Mouse (Mus musculus) hindbrain, embryonic 12.5 days (tissue): ENCODE results near the gene Clcn1. TPM values are rescaled to one million over a fixed set of nuclear protein-coding genes. Genes with fewer than 3 reads are reported as not detected.

Experiments
- ATAC-seq: fragments of 200-750 bp; cut with Nextera tagmentation; 2 replicates; pipeline ENCODE4 v1.8.0; 2017; ENCODE audit warnings: moderate TSS enrichment; ENCODE audit not compliant: low FRiP score
- H3K27ac ChIP-seq: fragments of 300-500 bp; sonication (generic); 2 replicates; pipeline ENCODE4 v1.5.1; 2016; ENCODE audit warnings: mild to moderate bottlenecking
- H3K27me3 ChIP-seq: fragments of 300-500 bp; sonication (generic); 2 replicates; pipeline ENCODE4 v1.6.1; 2016; ENCODE audit warnings: mild to moderate bottlenecking
- H3K36me3 ChIP-seq: fragments of 300-500 bp; sonication (generic); 2 replicates; pipeline ENCODE4 v1.6.1; 2016; ENCODE audit warnings: mild to moderate bottlenecking
- H3K4me1 ChIP-seq: fragments of 300-500 bp; sonication (generic); 2 replicates; pipeline ENCODE4 v1.6.1; 2016
- H3K4me2 ChIP-seq: fragments of 300-500 bp; sonication (generic); replicated peaks from 2 replicates; pipeline ENCODE4 v1.6.1; 2016; ENCODE audit warnings: mild to moderate bottlenecking
- H3K4me3 ChIP-seq: fragments of 300-500 bp; sonication (generic); 2 replicates; pipeline ENCODE4 v1.5.1; 2016; ENCODE audit warnings: mild to moderate bottlenecking
- H3K9ac ChIP-seq: fragments of 300-500 bp; sonication (generic); 2 replicates; pipeline ENCODE4 v1.6.1; 2016; ENCODE audit warnings: mild to moderate bottlenecking, moderate library complexity
- H3K9me3 ChIP-seq: fragments of 300-500 bp; sonication (generic); replicated peaks from 2 replicates; pipeline ENCODE4 v1.6.1; 2016; ENCODE audit warnings: mild to moderate bottlenecking
- WGBS: fragments of 180-500 bp; shearing (Covaris S2); methylation state at CpG from one replicate; pipeline ENCODE4 v1.1.7; 2016; 5-methylcytosine and 5-hydroxymethylcytosine counted together
- polyA plus RNA-seq: library from polyadenylated mRNA; unstranded; fragments of >200 nt; fragmentation: Nextera tagmentation; extraction: Ambion mirVana; gene quantifications from 2 replicates; pipeline ENCODE4 v1.2.1, GENCODE M21; 2016

Clcn1 gene
- polyA plus RNA-seq, 1 experiment from 2014 or later, result 1.7 TPM

DNA sequence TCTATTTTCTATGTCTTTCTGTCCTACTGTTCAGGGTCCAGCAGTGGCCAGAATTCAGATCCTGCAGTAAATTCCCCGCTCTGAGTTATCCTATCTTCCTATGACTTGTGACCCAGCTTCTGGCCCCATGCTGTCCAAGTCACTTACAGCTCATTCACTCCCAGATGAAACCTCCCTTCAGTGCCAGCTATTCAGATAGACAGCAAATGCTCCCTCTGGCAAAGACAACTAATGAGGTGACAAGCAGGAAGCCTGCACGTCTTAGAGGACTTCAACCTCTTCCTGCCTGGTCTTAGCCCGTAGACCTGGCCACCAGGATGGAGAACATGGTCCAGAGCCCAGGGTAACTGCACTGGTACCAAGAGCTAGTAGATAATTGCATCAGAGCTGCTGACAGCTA is 76.5 kb downstream of the Clcn1 start:
- Histone ChIP-seq H3K4me3 (no peak overlapping the region), H3K4me2 (no peak overlapping the region), H3K36me3 (peaks cover 24% of the 10 kb centered on the region), H3K27ac (no peak overlapping the region), H3K9ac (no peak overlapping the region), H3K27me3 (no peaks in the 10 kb centered on the region), H3K4me1 (no peaks in the 10 kb centered on the region), H3K9me3 (no peaks in the 10 kb centered on the region)
- no peak for ATAC-seq
- 62% methylated on average over 3 of the region's 3 CpGs for WGBS

DNA sequence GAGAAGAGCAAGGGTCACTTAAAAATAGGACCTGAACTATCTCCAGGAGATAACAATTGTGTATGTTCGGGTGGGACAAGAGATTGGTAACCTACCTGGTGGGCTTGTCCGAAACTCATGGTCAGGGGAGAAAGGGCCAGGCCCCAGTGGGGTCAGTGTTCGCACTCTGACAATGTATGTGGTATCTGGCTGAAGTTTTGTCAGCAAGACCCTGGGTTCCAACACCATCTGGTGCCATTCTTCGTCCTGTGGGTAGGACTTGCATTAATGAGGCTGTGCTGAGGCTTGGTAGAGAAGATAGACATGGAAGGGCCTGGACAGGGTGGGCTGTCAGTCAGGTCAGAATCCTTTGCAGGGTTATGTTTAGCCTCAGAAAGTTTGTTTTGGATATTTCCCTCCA is 77.6 kb downstream of the Clcn1 start:
- Histone ChIP-seq H3K27me3 (no peaks in the 10 kb centered on the region), H3K9me3 (no peaks in the 10 kb centered on the region), H3K9ac (no peak overlapping the region), H3K4me2 (no peak overlapping the region), H3K36me3 (peaks cover 13% of the 10 kb centered on the region), H3K4me1 (no peaks in the 10 kb centered on the region), H3K4me3 (no peak overlapping the region), H3K27ac (no peak overlapping the region)
- ATAC-seq, result no peak
- 82% methylated on average over 4 of the region's 4 CpGs for WGBS

DNA sequence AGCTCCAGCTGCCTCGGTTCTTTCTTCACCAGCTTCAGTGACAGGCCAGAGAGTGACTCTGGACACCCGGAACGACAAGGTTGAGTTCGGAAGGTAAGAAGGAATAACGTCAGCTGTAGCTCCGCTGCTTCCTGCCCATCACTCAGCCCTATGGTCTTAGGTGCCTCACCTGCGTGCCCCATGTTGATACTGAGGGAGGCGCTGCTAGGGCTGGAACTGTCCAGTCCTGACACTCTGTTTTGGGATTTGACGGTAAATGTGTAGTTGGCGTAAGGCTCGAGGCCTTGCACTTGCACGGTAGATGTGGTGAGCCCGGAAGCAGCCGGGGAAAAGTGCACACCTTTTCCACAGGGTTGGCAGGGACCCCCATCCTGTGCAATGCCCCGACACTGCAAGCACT is 78.1 kb downstream of the Clcn1 start:
- no peak overlapping the region for H3K4me3 ChIP-seq
- no peak overlapping the region for H3K9ac ChIP-seq
- no peaks in the 10 kb centered on the region for H3K27me3 ChIP-seq
- no peak overlapping the region for H3K27ac ChIP-seq
- ATAC-seq, result no peak
- 88% methylated on average over 15 of the region's 15 CpGs for WGBS
- no peaks in the 10 kb centered on the region for H3K9me3 ChIP-seq
- H3K36me3 ChIP-seq, result peaks cover 9% of the 10 kb centered on the region; the same call in 1 of the 2 replicates
- no peaks in the 10 kb centered on the region for H3K4me1 ChIP-seq
- H3K4me2 ChIP-seq, result no peak overlapping the region

DNA sequence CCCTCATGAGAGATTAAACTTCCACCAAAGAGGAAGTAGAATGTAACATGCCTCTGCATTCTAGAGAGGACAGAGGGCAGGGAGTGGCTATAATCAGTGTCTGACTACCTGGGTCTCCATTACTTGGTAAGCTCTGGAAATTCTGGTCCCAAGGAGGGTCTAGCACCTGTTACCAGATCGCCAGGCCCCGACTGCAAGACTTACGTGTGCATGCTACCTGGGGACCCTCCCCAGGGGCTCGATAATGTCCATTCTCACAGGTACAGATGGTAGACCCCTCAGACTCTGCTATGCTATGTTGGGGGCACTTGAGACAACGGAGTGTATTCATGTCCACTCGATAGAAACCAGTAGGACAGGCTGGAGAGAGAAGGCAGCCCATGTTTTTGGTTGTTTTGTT is 78.7 kb downstream of the Clcn1 start:
- Histone ChIP-seq H3K4me2 (no peak overlapping the region), H3K27ac (no peak overlapping the region), H3K9me3 (no peaks in the 10 kb centered on the region), H3K36me3 (0 out of 2 replicates have a peak, but pooled peaks cover 6% of the 10 kb centered on the region), H3K4me3 (no peak overlapping the region), H3K27me3 (no peaks in the 10 kb centered on the region), H3K4me1 (no peaks in the 10 kb centered on the region), H3K9ac (no peak overlapping the region)
- WGBS, result 89% methylated on average over 6 of the region's 6 CpGs
- ATAC-seq, result no peak

Other genes starting within 250 kb of the Clcn1 start
- gene Sva, start 248.3 kb upstream of the Clcn1 start, polyA plus RNA-seq, result not detected in 2 replicates
- gene Tas2r139, start 145.7 kb upstream of the Clcn1 start, polyA plus RNA-seq, result not detected in 2 replicates
- not detected in 2 replicates for gene Tas2r144, start 71.4 kb upstream of the Clcn1 start, polyA plus RNA-seq
- gene Gstk1, start 40.8 kb upstream of the Clcn1 start, polyA plus RNA-seq, result 16.2 and 18.8 TPM in 2 replicates
- 0.81 and 1.4 TPM in 2 replicates for gene Tmem139, start 24.7 kb upstream of the Clcn1 start, polyA plus RNA-seq
- 61.4 and 63.5 TPM in 2 replicates for gene Casp2, start 21.7 kb upstream of the Clcn1 start, polyA plus RNA-seq
- 4.3 and 4.9 TPM in 2 replicates for gene Fam131b, start 38.0 kb downstream of the Clcn1 start, polyA plus RNA-seq
- 71.4 and 82.5 TPM in 2 replicates for gene Zyx, start 62.9 kb downstream of the Clcn1 start, polyA plus RNA-seq
- 1.9 and 2.4 TPM in 2 replicates for gene Epha1, start 86.6 kb downstream of the Clcn1 start, polyA plus RNA-seq
- gene Tas2r143, start 113.6 kb downstream of the Clcn1 start, polyA plus RNA-seq, result not detected in 2 replicates
- not detected in 2 replicates for gene Tas2r135, start 118.7 kb downstream of the Clcn1 start, polyA plus RNA-seq
- gene Tas2r126, start 147.8 kb downstream of the Clcn1 start, polyA plus RNA-seq, result not detected in 2 replicates
- not detected in 2 replicates for gene Olfr458, start 178.5 kb downstream of the Clcn1 start, polyA plus RNA-seq
- gene Olfr457, start 189.7 kb downstream of the Clcn1 start, polyA plus RNA-seq, result not detected in 2 replicates
- not detected in 2 replicates for gene Olfr456, start 200.5 kb downstream of the Clcn1 start, polyA plus RNA-seq